19 mouse cellular contexts compared by ENCODE assay signal in genomic region chr1:153522116-153522515, GRCm38 (mm10). TPM values are rescaled to one million over a fixed set of nuclear protein-coding genes. Genes with fewer than 3 reads are reported as not detected.
"Had no signal": no experiment of that assay in that cellular context is flagged by ENCODE, and none has a peak within 500 bp of the region (broad histone marks: within the 10 kb centered on the region; RNA-seq: fewer than 3 reads in every experiment).

No protein-coding gene starts in this region.

- H3K4me1 ChIP-seq: lung, embryonic 15.5 days; megakaryocyte, embryonic 14.5 days; midbrain, embryonic 12.5 days; neural tube, embryonic 12.5 days; stomach, embryonic 15.5 days had no signal

- H3K9me3 ChIP-seq: lung, embryonic 15.5 days; megakaryocyte, embryonic 14.5 days; midbrain, embryonic 12.5 days; neural tube, embryonic 12.5 days; stomach, embryonic 15.5 days had no signal

- ATAC-seq: liver, postnatal 0 days; lung, postnatal 0 days; midbrain, embryonic 16.5 days had no signal

- H3K27ac ChIP-seq: lung, embryonic 15.5 days; macrophage; midbrain, embryonic 12.5 days; neural tube, embryonic 12.5 days; stomach, embryonic 15.5 days; stomach, postnatal 0 days had no signal

- H3K9ac ChIP-seq: liver, postnatal 0 days; lung, embryonic 15.5 days; midbrain, embryonic 12.5 days; neural tube, embryonic 12.5 days; stomach, embryonic 15.5 days had no signal

- DNase-seq: liver, postnatal 0 days; lung, adult 2 months; lung, postnatal 14 days; lung, postnatal 36 days; midbrain, embryonic 14.5 days; right cerebral cortex, postnatal 14 days; thymus, adult 2 months; thymus, postnatal 25 days; thymus, postnatal 4 days had no signal

- H3K27me3 ChIP-seq: lung, embryonic 15.5 days; megakaryocyte, embryonic 14.5 days; midbrain, embryonic 12.5 days; neural tube, embryonic 12.5 days; stomach, embryonic 15.5 days had no signal

- H3K36me3 ChIP-seq: lung, embryonic 15.5 days; midbrain, embryonic 12.5 days; neural tube, embryonic 12.5 days; stomach, embryonic 15.5 days had no signal

- H3K4me3 ChIP-seq: lung, embryonic 15.5 days; megakaryocyte, embryonic 14.5 days; midbrain, embryonic 12.5 days; neural tube, embryonic 12.5 days; stomach, embryonic 15.5 days had no signal

- H3K4me2 ChIP-seq: lung, embryonic 15.5 days; midbrain, embryonic 12.5 days; neural tube, embryonic 12.5 days; stomach, embryonic 15.5 days had no signal

RNA-seq across cellular contexts. Expression of gene Npl, which starts 27.7 kb away (rescaled TPM):
- total RNA-seq: neutrophil, adult 5-6 weeks had no signal
